Mouse (Mus musculus): ENCODE measurements around the gene Pes1. TPM values are rescaled to one million over a fixed set of nuclear protein-coding genes. Genes with fewer than 3 reads are reported as not detected.

Gene Pes1
- polyA plus RNA-seq (2012; rRNA removed), result 29.9 and 30.8 TPM in 2 replicates

GRCm38 (mm10) chr11:3963610-3964415, at the start of gene Pes1:
Pes1 (plus strand) TSS chr11:3963975.

GRCm38 (mm10) chr11:3914109-3914840, 49.5 kb upstream of the Pes1 start, which contains the start of gene Slc35e4:
Slc35e4 (minus strand) TSS chr11:3914664.

GRCm38 (mm10) chr11:3931511-3932211, 32.1 kb upstream of the Pes1 start, which contains the start of gene Tcn2:
Tcn2 (minus strand) TSS chr11:3932159.

GRCm38 (mm10) chr11:3976678-3977077, 12.9 kb downstream of the Pes1 start, which contains the start of gene 4930556J24Rik:
4930556J24Rik (minus strand) TSS chr11:3976778.

GRCm38 (mm10) chr11:3983291-3983862, 19.6 kb downstream of the Pes1 start, which contains the start of gene Gal3st1:
Gal3st1 (plus strand) TSS chr11:3983636.

Other genes starting within 250 kb of the Pes1 start
- 0.01 and 0.03 TPM in 2 replicates for gene Osbp2, start 100.1 kb upstream of the Pes1 start, polyA plus RNA-seq (2012; rRNA removed)
- 0.01 and 0.02 TPM in 2 replicates for gene 4921536K21Rik, start 68.9 kb upstream of the Pes1 start, polyA plus RNA-seq (2012; rRNA removed)
- gene Dusp18, start 68.7 kb upstream of the Pes1 start, polyA plus RNA-seq (2012; rRNA removed), result 0.13 and 0.14 TPM in 2 replicates
- 0.34 and 0.35 TPM in 2 replicates for gene Slc35e4, start 49.3 kb upstream of the Pes1 start, polyA plus RNA-seq (2012; rRNA removed)
- gene Tcn2, start 31.8 kb upstream of the Pes1 start, polyA plus RNA-seq (2012; rRNA removed), result 54.0 and 56.8 TPM in 2 replicates
- not detected in 2 replicates for gene 4930556J24Rik, start 12.8 kb downstream of the Pes1 start, polyA plus RNA-seq (2012; rRNA removed)
- gene Gal3st1, start 19.7 kb downstream of the Pes1 start, polyA plus RNA-seq (2012; rRNA removed), result 5.6 and 7.7 TPM in 2 replicates
- 9.2 and 11.1 TPM in 2 replicates for gene Sec14l4, start 67.5 kb downstream of the Pes1 start, polyA plus RNA-seq (2012; rRNA removed)
- not detected in 2 replicates for gene Sec14l3, start 100.9 kb downstream of the Pes1 start, polyA plus RNA-seq (2012; rRNA removed)
- gene Mtfp1, start 131.5 kb downstream of the Pes1 start, polyA plus RNA-seq (2012; rRNA removed), result 13.4 and 13.6 TPM in 2 replicates
- gene Sec14l2, start 159.4 kb downstream of the Pes1 start, polyA plus RNA-seq (2012; rRNA removed), result 42.8 and 52.5 TPM in 2 replicates
- gene Rnf215, start 171.2 kb downstream of the Pes1 start, polyA plus RNA-seq (2012; rRNA removed), result 6.7 and 6.8 TPM in 2 replicates
- 1.2 and 1.3 TPM in 2 replicates for gene Ccdc157, start 196.3 kb downstream of the Pes1 start, polyA plus RNA-seq (2012; rRNA removed)
- gene Sf3a1, start 196.4 kb downstream of the Pes1 start, polyA plus RNA-seq (2012; rRNA removed), result 9.9 and 11.3 TPM in 2 replicates
- 9.5 and 10.3 TPM in 2 replicates for gene Tbc1d10a, start 222.8 kb downstream of the Pes1 start, polyA plus RNA-seq (2012; rRNA removed)

Measured in liver, embryonic 18 days (tissue).